Mouse (Mus musculus) heart, embryonic 14.5 days (tissue): Measurements from ENCODE around the gene Elf1. TPM values are rescaled to one million over a fixed set of nuclear protein-coding genes. Genes with fewer than 3 reads are reported as not detected.

Source experiments
- ATAC-seq: fragments of 200-750 bp; cut with Nextera tagmentation; 2 replicates; pipeline ENCODE4 v1.8.0; 2017; ENCODE audit warnings: low read depth, moderate TSS enrichment; ENCODE audit not compliant: insufficient number of reproducible peaks, insufficient read depth, low FRiP score
- H3K27ac ChIP-seq, 2 experiments: fragments of 200-500 bp in 1 of 2; fragments of 300-500 bp in 1 of 2; sonication (generic) in 1 of 2; replicated peaks in 1 of 2; 2 replicates each; pipeline ENCODE4 v1.5.1; 2012 to 2014; ENCODE audit warnings: low read depth in 2 of 2, low read length in 2 of 2, control low read depth in 1 of 2, mild to moderate bottlenecking in 1 of 2, mixed read lengths in 1 of 2; ENCODE audit not compliant: control insufficient read depth in 1 of 2, insufficient read depth in 1 of 2
- H3K27me3 ChIP-seq: fragments of 300-500 bp; sonication (generic); 2 replicates; pipeline ENCODE4 v1.6.1; 2014; ENCODE audit warnings: mild to moderate bottlenecking, low read length, control low read depth; ENCODE audit not compliant: control insufficient read depth, insufficient read depth
- H3K36me3 ChIP-seq: fragments of 300-500 bp; sonication (generic); 2 replicates; pipeline ENCODE4 v1.6.1; 2014; ENCODE audit warnings: mild to moderate bottlenecking, control low read depth, low read length, mixed read lengths; ENCODE audit not compliant: control insufficient read depth, insufficient read depth
- H3K4me1 ChIP-seq, 2 experiments: fragments of 200-500 bp in 1 of 2; fragments of 300-500 bp in 1 of 2; sonication (generic) in 1 of 2; 2 replicates each; pipeline ENCODE4 v1.6.1; 2012 to 2014; ENCODE audit warnings: low read length in 2 of 2, control low read depth in 1 of 2, mixed read lengths in 1 of 2; ENCODE audit not compliant: control insufficient read depth in 2 of 2, insufficient read depth in 2 of 2
- H3K4me2 ChIP-seq: fragments of 300-500 bp; sonication (generic); 2 replicates; pipeline ENCODE4 v1.6.1; 2014; ENCODE audit warnings: mild to moderate bottlenecking, low read length
- H3K4me3 ChIP-seq, 2 experiments: fragments of 200-500 bp in 1 of 2; fragments of 300-500 bp in 1 of 2; sonication (generic) in 1 of 2; 2 replicates each; pipeline ENCODE4 v1.5.1; 2012 to 2014; ENCODE audit warnings: low read length in 2 of 2, mild to moderate bottlenecking in 2 of 2, control low read depth in 1 of 2, low read depth in 1 of 2, moderate library complexity in 1 of 2; ENCODE audit not compliant: control insufficient read depth in 1 of 2, insufficient read depth in 1 of 2
- H3K9ac ChIP-seq: fragments of 300-500 bp; sonication (generic); 2 replicates; pipeline ENCODE4 v1.6.1; 2014; ENCODE audit warnings: mild to moderate bottlenecking, low read length
- H3K9me3 ChIP-seq: fragments of 300-500 bp; sonication (generic); 2 replicates; pipeline ENCODE4 v1.6.1; 2016; ENCODE audit warnings: low read length, control low read depth; ENCODE audit not compliant: control insufficient read depth
- WGBS: fragments of 180-500 bp; shearing (Covaris S2); extraction: QIAGEN DNeasy Blood & Tissue Kit; methylation state at CpG from one replicate; pipeline ENCODE4 v1.1.7; 2014; 5-methylcytosine and 5-hydroxymethylcytosine counted together
- polyA plus RNA-seq: library from polyadenylated mRNA; unstranded; fragments of >200 nt; fragmentation: Nextera tagmentation; extraction: Ambion mirVana; gene quantifications from 2 replicates; pipeline ENCODE4 v1.2.1, GENCODE M21; 2014

The Elf1 gene
- polyA plus RNA-seq, 1 experiment from 2014 or later = 12.0 TPM

GRCm38 (mm10) chr14:79574361-79574760, 93.4 kb downstream of the Elf1 start:
- no peak overlapping the region for H3K4me2 ChIP-seq
- no peak overlapping the region for H3K27ac ChIP-seq
- H3K9me3 ChIP-seq = no peaks in the 10 kb centered on the region
- H3K4me1 ChIP-seq = no peaks in the 10 kb centered on the region
- 95% methylated on average over 1 of the region's 1 CpGs for WGBS
- H3K36me3 ChIP-seq = peaks cover 44% of the 10 kb centered on the region
- ATAC-seq = no peak
- no peak overlapping the region for H3K9ac ChIP-seq
- H3K27me3 ChIP-seq = no peaks in the 10 kb centered on the region
- no peak overlapping the region for H3K4me3 ChIP-seq

GRCm38 (mm10) chr14:79583526-79584245, 102.7 kb downstream of the Elf1 start:
- H3K9ac ChIP-seq = no peak overlapping the region
- ATAC-seq = no peak
- H3K36me3 ChIP-seq = peaks cover 21% of the 10 kb centered on the region
- no peak overlapping the region for H3K4me2 ChIP-seq
- no peak overlapping the region for H3K4me3 ChIP-seq
- peaks cover 3 to 5% of the 10 kb centered on the region in 2 experiments for H3K4me1 ChIP-seq
- 82% methylated on average over 5 of the region's 5 CpGs for WGBS
- H3K27ac ChIP-seq = no peak overlapping the region
- H3K9me3 ChIP-seq = no peaks in the 10 kb centered on the region
- H3K27me3 ChIP-seq = no peaks in the 10 kb centered on the region

- ATAC-seq = no peak
- Histone ChIP-seq H3K9ac (peak overlapping the region; percentile 85), H3K4me2 (peak overlapping the region; percentile 81), H3K4me3 (peak overlapping the region; percentile 64 to 84), H3K27me3 (no peaks in the 10 kb centered on the region), H3K4me1 (peaks cover 5 to 16% of the 10 kb centered on the region in 2 experiments), H3K27ac (peak overlapping the region; percentile 94 to 98), H3K9me3 (no peaks in the 10 kb centered on the region), H3K36me3 (peaks cover 7% of the 10 kb centered on the region; the same call in 1 of the 2 replicates)
- WGBS = 32% methylated on average over 16 of the region's 16 CpGs
These were observed 105.6 kb downstream of the Elf1 start for GRCm38 (mm10) chr14:79586499-79587138.

GRCm38 (mm10) chr14:79587139-79587851, 106.3 kb downstream of the Elf1 start, which contains the start of gene Sugt1:
Gene Sugt1 (plus strand): TSS chr14:79587691.
- Histone ChIP-seq H3K36me3 (peaks cover 7% of the 10 kb centered on the region; the same call in 1 of the 2 replicates), H3K4me2 (peak within 1 kb of the TSS; percentile 81), H3K4me1 (peaks cover 5 to 16% of the 10 kb centered on the region in 2 experiments), H3K9me3 (no peaks in the 10 kb centered on the region), H3K27ac (peak within 1 kb of the TSS; percentile 94 to 98), H3K9ac (peak within 1 kb of the TSS; percentile 85), H3K4me3 (peak within 1 kb of the TSS; percentile 64 to 84), H3K27me3 (no peaks in the 10 kb centered on the region)
- WGBS = under 1% methylated on average over 59 of the region's 60 CpGs
- peak; percentile 98 for ATAC-seq

- ATAC-seq = no peak
- peak overlapping the region; percentile 85 for H3K9ac ChIP-seq
- peak overlapping the region; percentile 64 to 84 for H3K4me3 ChIP-seq
- WGBS = under 1% methylated on average over 9 of the region's 9 CpGs
- H3K4me2 ChIP-seq = peak overlapping the region; percentile 81
- H3K36me3 ChIP-seq = peaks cover 5% of the 10 kb centered on the region; the same call in 1 of the 2 replicates
- peak overlapping the region; percentile 74 to 98 for H3K27ac ChIP-seq
- peaks cover 5 to 16% of the 10 kb centered on the region in 2 experiments for H3K4me1 ChIP-seq
- no peaks in the 10 kb centered on the region for H3K27me3 ChIP-seq
- H3K9me3 ChIP-seq = no peaks in the 10 kb centered on the region
These were observed 106.8 kb downstream of the Elf1 start for GRCm38 (mm10) chr14:79587852-79588229.

- Histone ChIP-seq H3K4me1 (peaks cover 5 to 16% of the 10 kb centered on the region in 2 experiments), H3K4me2 (peak overlapping the region; percentile 81), H3K36me3 (no peaks in the 10 kb centered on the region; the same call in 1 of the 2 replicates), H3K27me3 (no peaks in the 10 kb centered on the region), H3K9ac (peak overlapping the region; percentile 85), H3K4me3 (peak overlapping the region; percentile 26 to 84; a peak in 3 of 4 replicates), H3K27ac (no peak overlapping the region), H3K9me3 (no peaks in the 10 kb centered on the region)
- 75% methylated on average over 9 of the region's 9 CpGs for WGBS
- ATAC-seq = no peak
These were observed 107.5 kb downstream of the Elf1 start for GRCm38 (mm10) chr14:79588534-79588951.

- 87% methylated on average over 6 of the region's 6 CpGs for WGBS
- Histone ChIP-seq H3K9me3 (no peaks in the 10 kb centered on the region), H3K27ac (no peak overlapping the region), H3K27me3 (no peaks in the 10 kb centered on the region), H3K4me1 (peaks cover 5 to 16% of the 10 kb centered on the region in 2 experiments), H3K36me3 (peaks cover 5% of the 10 kb centered on the region), H3K4me2 (peak overlapping the region; percentile 81), H3K4me3 (no peak overlapping the region), H3K9ac (no peak overlapping the region)
- ATAC-seq = no peak
These were observed 108.4 kb downstream of the Elf1 start for GRCm38 (mm10) chr14:79589401-79589800.
